Mouse (Mus musculus): Measurements from ENCODE around the gene Ppil4. TPM values are rescaled to one million over a fixed set of nuclear protein-coding genes. Genes with fewer than 3 reads are reported as not detected.

Ppil4 gene
- polyA plus RNA-seq, 1 experiment from 2014 or later, result 26.0 TPM

DNA sequence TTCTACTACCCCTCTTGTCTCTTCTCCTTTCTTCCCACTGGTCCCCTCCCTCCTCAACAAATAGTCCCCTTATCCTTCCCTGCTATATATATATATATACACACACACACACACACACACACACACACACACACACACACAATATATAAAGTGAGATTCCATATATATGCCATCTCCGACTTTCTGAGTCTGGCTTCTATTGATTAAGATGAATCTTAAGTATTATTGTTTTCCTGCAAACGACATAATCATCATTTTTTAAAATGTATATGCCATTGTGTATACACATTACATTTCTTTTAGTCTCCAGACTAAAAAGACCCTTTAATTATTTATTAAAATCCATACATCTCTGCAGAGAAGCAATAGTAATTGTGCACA, 47.7 kb downstream of the Ppil4 start:
- H3K4me1 ChIP-seq (replicated peaks), result peaks cover 13% of the 10 kb centered on the region; the same call in 1 of the 2 replicates
- no peaks in the 10 kb centered on the region for H3K36me3 ChIP-seq
- ATAC-seq (ENCODE audit: low read depth), result no peak
- peaks cover 4% of the 10 kb centered on the region; the same call in 1 of the 2 replicates for H3K27me3 ChIP-seq
- no peak overlapping the region for H3K4me2 ChIP-seq
- H3K9ac ChIP-seq, result no peak overlapping the region
- no peak overlapping the region for H3K4me3 ChIP-seq (replicated peaks)
- 73% methylated on average over 2 of the region's 2 CpGs for WGBS (ENCODE audit: insufficient replicate concordance)
- DNase-seq, result no peak
- H3K27ac ChIP-seq, result no peak overlapping the region
- H3K9me3 ChIP-seq (replicated peaks), result no peaks in the 10 kb centered on the region

DNA sequence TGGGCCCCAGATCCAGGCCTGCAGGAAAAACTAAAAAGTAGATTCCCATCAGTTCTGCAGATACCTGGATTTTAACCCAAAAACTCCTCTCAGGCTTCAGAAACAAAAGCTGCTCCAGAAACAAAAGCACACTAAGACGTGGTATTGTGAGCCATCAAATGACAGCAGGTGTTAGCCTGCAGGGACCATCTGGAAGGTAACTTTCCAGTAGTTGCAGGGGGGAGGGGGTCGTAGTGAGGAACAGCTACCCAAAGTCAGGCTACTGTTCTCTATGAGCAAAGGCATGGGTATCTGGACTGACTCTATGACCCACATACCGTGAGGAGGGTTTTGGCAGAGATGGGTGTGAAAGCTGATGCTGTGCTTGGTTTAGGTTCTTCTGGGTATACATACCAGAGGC, 48.1 kb downstream of the Ppil4 start:
- H3K27ac ChIP-seq, result no peak overlapping the region
- no peak for DNase-seq
- ATAC-seq (ENCODE audit: low read depth), result no peak
- peaks cover 4% of the 10 kb centered on the region; the same call in 1 of the 2 replicates for H3K27me3 ChIP-seq
- no peaks in the 10 kb centered on the region for H3K36me3 ChIP-seq
- H3K4me2 ChIP-seq, result no peak overlapping the region
- H3K9ac ChIP-seq, result no peak overlapping the region
- no peak overlapping the region for H3K4me3 ChIP-seq (replicated peaks)
- 50% methylated on average over 3 of the region's 3 CpGs for WGBS (ENCODE audit: insufficient replicate concordance)
- H3K9me3 ChIP-seq (replicated peaks), result no peaks in the 10 kb centered on the region
- H3K4me1 ChIP-seq (replicated peaks), result peaks cover 13% of the 10 kb centered on the region; the same call in 1 of the 2 replicates

DNA sequence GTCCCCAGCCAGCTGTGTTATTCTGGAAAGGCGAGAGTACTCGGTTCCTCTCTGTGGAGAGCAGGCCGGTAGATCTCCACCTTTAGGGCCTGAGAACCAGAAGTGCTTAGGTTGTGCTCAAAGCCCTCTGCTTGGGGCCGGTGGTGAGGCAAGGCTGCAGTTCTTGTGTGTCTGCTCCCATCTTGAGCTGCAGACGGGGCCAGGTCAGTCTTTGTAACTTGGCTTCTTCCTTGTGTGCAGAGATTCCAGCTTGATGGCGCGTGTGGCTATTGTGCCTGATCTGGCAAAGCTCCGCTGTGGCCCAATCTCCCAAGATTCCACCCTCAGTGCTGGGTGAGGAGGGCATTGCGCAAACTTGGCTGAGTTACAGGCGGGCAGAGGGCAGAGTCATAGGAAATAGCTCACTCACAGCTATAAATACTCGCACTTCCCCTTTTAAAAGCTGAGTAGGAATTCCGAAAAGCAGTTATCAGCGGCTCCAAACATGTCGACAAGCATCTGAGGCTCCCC, 48.9 kb downstream of the Ppil4 start:
- 8% methylated on average over 14 of the region's 14 CpGs for WGBS (ENCODE audit: insufficient replicate concordance)
- DNase-seq (no peak), ATAC-seq (ENCODE audit: low read depth) (peak; percentile 64; the same call in 1 of the 2 replicates)
- peaks cover 13% of the 10 kb centered on the region; the same call in 1 of the 2 replicates for H3K4me1 ChIP-seq (replicated peaks)
- H3K9ac ChIP-seq, result no peak overlapping the region
- H3K4me2 ChIP-seq, result peak overlapping the region; percentile 21
- H3K36me3 ChIP-seq, result no peaks in the 10 kb centered on the region
- no peak overlapping the region for H3K27ac ChIP-seq
- H3K27me3 ChIP-seq, result peaks cover 4% of the 10 kb centered on the region; the same call in 1 of the 2 replicates
- H3K4me3 ChIP-seq (replicated peaks), result no peak overlapping the region
- H3K9me3 ChIP-seq (replicated peaks), result no peaks in the 10 kb centered on the region

DNA sequence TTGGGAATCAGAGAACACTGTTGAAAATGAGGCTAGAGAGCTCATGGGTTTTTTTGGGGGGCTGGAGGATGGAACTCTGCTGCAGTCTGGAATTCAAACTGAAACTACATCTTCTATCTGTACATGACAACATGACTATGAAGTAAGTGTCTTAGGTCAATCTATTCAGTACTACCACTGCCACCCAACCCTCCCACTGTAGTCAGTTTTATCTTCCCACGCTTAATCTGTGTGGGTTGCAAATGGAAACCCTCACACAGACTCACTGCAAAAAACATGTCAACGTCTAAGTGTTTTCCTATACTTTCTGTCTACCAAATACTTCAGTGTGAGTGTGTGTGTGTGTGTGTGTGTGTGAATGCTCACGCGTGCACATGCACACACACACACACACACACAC, 50.5 kb downstream of the Ppil4 start:
- Histone ChIP-seq H3K27me3 (peaks cover 4% of the 10 kb centered on the region; the same call in 1 of the 2 replicates), H3K36me3 (no peaks in the 10 kb centered on the region), H3K4me1 (replicated peaks) (peaks cover 13% of the 10 kb centered on the region; the same call in 1 of the 2 replicates), H3K9me3 (replicated peaks) (no peaks in the 10 kb centered on the region), H3K27ac (no peak overlapping the region), H3K9ac (no peak overlapping the region), H3K4me3 (replicated peaks) (no peak overlapping the region), H3K4me2 (no peak overlapping the region)
- no peak for ATAC-seq (ENCODE audit: low read depth)
- 53% methylated on average over 4 of the region's 4 CpGs for WGBS (ENCODE audit: insufficient replicate concordance)
- no peak for DNase-seq

DNA sequence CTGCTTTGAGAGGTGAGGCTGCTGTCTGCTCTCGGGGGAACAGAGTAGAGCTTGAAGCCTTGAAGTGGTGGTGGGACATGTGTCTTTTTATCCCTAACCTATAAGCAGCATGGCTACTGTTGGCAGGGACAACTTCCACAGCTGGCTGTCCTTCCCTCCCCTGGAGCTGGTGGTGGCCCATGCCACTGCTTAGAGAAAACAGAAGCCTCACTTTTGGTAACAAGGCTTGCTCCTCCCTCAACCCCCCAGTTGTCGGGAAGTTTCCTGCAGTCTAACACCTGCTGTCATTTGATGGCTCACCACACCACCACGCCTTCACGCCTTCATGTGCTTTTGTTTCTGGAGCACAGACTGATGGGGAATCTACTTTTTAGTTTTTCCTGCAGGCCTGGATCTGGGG, 51.5 kb downstream of the Ppil4 start:
- H3K27me3 ChIP-seq, result peaks cover 4% of the 10 kb centered on the region; the same call in 1 of the 2 replicates
- H3K4me2 ChIP-seq, result no peak overlapping the region
- H3K27ac ChIP-seq, result no peak overlapping the region
- no peak for DNase-seq
- WGBS (ENCODE audit: insufficient replicate concordance), result 53% methylated on average over 4 of the region's 4 CpGs
- peaks cover 13% of the 10 kb centered on the region; the same call in 1 of the 2 replicates for H3K4me1 ChIP-seq (replicated peaks)
- H3K9ac ChIP-seq, result no peak overlapping the region
- no peak overlapping the region for H3K4me3 ChIP-seq (replicated peaks)
- H3K36me3 ChIP-seq, result no peaks in the 10 kb centered on the region
- no peak for ATAC-seq (ENCODE audit: low read depth)
- no peaks in the 10 kb centered on the region for H3K9me3 ChIP-seq (replicated peaks)

- DNase-seq (no peak), ATAC-seq (ENCODE audit: low read depth) (no peak)
- Histone ChIP-seq H3K9ac (no peak overlapping the region), H3K4me3 (replicated peaks) (no peak overlapping the region), H3K27ac (no peak overlapping the region), H3K4me1 (replicated peaks) (peaks cover 10% of the 10 kb centered on the region; the same call in 1 of the 2 replicates), H3K4me2 (no peak overlapping the region), H3K27me3 (peaks cover 4% of the 10 kb centered on the region; the same call in 1 of the 2 replicates), H3K36me3 (no peaks in the 10 kb centered on the region), H3K9me3 (replicated peaks) (no peaks in the 10 kb centered on the region)
- 65% methylated on average over 8 of the region's 8 CpGs for WGBS (ENCODE audit: insufficient replicate concordance)
Observed at GRCm38 (mm10) chr10:7845136-7845535, 52.4 kb downstream of the Ppil4 start.

GRCm38 (mm10) chr10:7845991-7846390, 53.3 kb downstream of the Ppil4 start:
- Histone ChIP-seq H3K9me3 (replicated peaks) (no peaks in the 10 kb centered on the region), H3K4me3 (replicated peaks) (no peak overlapping the region), H3K4me2 (no peak overlapping the region), H3K27me3 (peaks cover under 1% of the 10 kb centered on the region; the same call in 1 of the 2 replicates), H3K4me1 (replicated peaks) (peaks cover 10% of the 10 kb centered on the region; the same call in 1 of the 2 replicates), H3K27ac (no peak overlapping the region), H3K36me3 (no peaks in the 10 kb centered on the region), H3K9ac (no peak overlapping the region)
- 67% methylated on average over 4 of the region's 4 CpGs for whole genome bisulfite sequencing (ENCODE audit: insufficient replicate concordance)
- DNase-seq (no peak), ATAC-seq (ENCODE audit: low read depth) (no peak)

- Histone ChIP-seq H3K36me3 (no peaks in the 10 kb centered on the region), H3K27me3 (no peaks in the 10 kb centered on the region), H3K9ac (no peak overlapping the region), H3K4me2 (no peak overlapping the region), H3K9me3 (replicated peaks) (no peaks in the 10 kb centered on the region), H3K27ac (0 out of 2 replicates have a peak overlapping the region, but pooled peaks have one; percentile 0), H3K4me1 (replicated peaks) (peaks cover under 1% of the 10 kb centered on the region; the same call in 1 of the 2 replicates), H3K4me3 (replicated peaks) (no peak overlapping the region)
- 39% methylated on average over 2 of the region's 2 CpGs for WGBS (ENCODE audit: insufficient replicate concordance)
- no peak for ATAC-seq (ENCODE audit: low read depth)
- no peak for DNase-seq
Observed at GRCm38 (mm10) chr10:7847166-7847605, 54.5 kb downstream of the Ppil4 start.

GRCm38 (mm10) chr10:7851891-7852290, 59.2 kb downstream of the Ppil4 start:
- DNase-seq (no peak), ATAC-seq (ENCODE audit: low read depth) (no peak)
- no peaks in the 10 kb centered on the region for H3K36me3 ChIP-seq
- 42% methylated on average over 3 of the region's 3 CpGs for WGBS (ENCODE audit: insufficient replicate concordance)
- no peak overlapping the region for H3K4me3 ChIP-seq (replicated peaks)
- H3K27me3 ChIP-seq, result no peaks in the 10 kb centered on the region
- H3K9me3 ChIP-seq (replicated peaks), result no peaks in the 10 kb centered on the region
- H3K4me1 ChIP-seq (replicated peaks), result no peaks in the 10 kb centered on the region
- no peak overlapping the region for H3K4me2 ChIP-seq
- H3K9ac ChIP-seq, result no peak overlapping the region
- no peak overlapping the region for H3K27ac ChIP-seq

- Histone ChIP-seq H3K9ac (no peak overlapping the region), H3K27ac (no peak overlapping the region), H3K4me1 (replicated peaks) (no peaks in the 10 kb centered on the region), H3K4me3 (replicated peaks) (no peak overlapping the region), H3K36me3 (no peaks in the 10 kb centered on the region), H3K4me2 (no peak overlapping the region), H3K27me3 (no peaks in the 10 kb centered on the region), H3K9me3 (replicated peaks) (no peaks in the 10 kb centered on the region)
- DNase-seq (no peak), ATAC-seq (ENCODE audit: low read depth) (no peak)
- WGBS (ENCODE audit: insufficient replicate concordance), result 66% methylated on average over 7 of the region's 7 CpGs
Observed at GRCm38 (mm10) chr10:7860494-7860893, 67.8 kb downstream of the Ppil4 start.

DNA sequence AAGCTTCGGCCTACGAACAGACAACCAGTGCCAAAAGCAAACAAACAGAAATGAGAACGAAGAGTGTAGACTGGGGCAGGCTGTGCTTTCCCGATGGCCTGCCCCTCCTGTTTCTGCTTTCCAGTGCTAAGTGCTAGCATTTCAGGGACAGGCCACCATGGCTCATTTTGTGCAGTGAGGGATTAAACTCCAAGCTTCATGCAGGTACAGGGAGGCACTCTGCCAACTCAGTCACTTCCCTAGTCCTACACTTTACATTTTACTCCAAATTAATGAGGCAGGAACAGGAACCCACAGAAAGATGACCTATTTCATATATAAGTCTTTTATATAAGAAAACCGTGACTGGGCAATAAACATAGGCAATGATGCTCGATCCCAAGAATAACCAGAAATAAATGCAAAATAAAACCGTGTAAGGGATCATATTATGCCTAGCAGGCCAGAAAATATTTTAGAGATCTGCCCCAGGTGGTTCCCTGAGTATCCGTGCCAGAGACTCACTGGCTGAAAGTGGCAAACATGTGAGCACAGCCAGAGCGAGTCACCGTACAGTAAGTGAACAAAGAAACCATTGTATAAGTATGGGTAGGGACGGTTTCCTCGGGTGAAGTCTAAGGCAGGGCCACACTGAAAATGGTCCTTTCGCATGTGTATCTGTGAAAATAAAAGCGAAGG, 68.7 kb downstream of the Ppil4 start:
- ATAC-seq (ENCODE audit: low read depth) (no peak), DNase-seq (no peak)
- H3K4me2 ChIP-seq, result no peak overlapping the region
- no peak overlapping the region for H3K9ac ChIP-seq
- H3K9me3 ChIP-seq (replicated peaks), result no peaks in the 10 kb centered on the region
- H3K4me3 ChIP-seq (replicated peaks), result no peak overlapping the region
- no peaks in the 10 kb centered on the region for H3K27me3 ChIP-seq
- WGBS (ENCODE audit: insufficient replicate concordance), result 74% methylated on average over 14 of the region's 14 CpGs
- H3K27ac ChIP-seq, result no peak overlapping the region
- H3K36me3 ChIP-seq, result no peaks in the 10 kb centered on the region
- H3K4me1 ChIP-seq (replicated peaks), result no peaks in the 10 kb centered on the region
